Mouse (Mus musculus): Measurements from ENCODE around the gene Arfgef2. TPM values are rescaled to one million over a fixed set of nuclear protein-coding genes. Genes with fewer than 3 reads are reported as not detected.

Arfgef2 gene
- polyA plus RNA-seq, 1 experiment, result 1.6 TPM

DNA sequence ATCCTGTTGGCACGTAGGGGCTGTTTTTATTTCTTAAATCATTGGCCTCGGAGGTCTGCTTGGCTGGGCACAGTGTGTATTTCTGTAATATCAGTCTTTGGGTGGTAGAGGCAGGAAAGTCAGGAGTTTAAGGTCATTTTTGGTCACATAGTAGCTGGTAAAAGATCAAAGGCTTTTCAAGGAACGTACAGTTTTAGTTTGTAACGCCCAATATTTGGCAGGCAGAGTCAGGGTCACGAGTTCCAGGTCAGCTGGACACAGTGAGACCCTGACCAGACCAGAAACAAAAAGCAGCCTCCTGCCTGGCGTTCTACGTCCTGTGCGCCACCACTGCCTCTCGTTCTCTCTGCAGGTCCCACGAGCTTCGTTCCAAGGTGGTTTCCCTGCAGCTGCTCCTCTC is 45.3 kb downstream of the Arfgef2 start:
- no peaks in the 10 kb centered on the region for H3K27me3 ChIP-seq (replicated peaks)
- H3K4me1 ChIP-seq, result no peaks in the 10 kb centered on the region
- H3K36me3 ChIP-seq (replicated peaks; ENCODE audit: low read length), result peaks cover 96% of the 10 kb centered on the region
- H3K9me3 ChIP-seq, result peaks cover 8% of the 10 kb centered on the region
- TF ChIP-seq GATA1 (IDR thresholded peaks at IDR 0.05; ENCODE audit: borderline replicate concordance, low read length), result no peak
- no peak for TF ChIP-seq FLI1 (IDR thresholded peaks at IDR 0.05; ENCODE audit: low read length)
- no peak overlapping the region for H3K4me3 ChIP-seq (replicated peaks)

DNA sequence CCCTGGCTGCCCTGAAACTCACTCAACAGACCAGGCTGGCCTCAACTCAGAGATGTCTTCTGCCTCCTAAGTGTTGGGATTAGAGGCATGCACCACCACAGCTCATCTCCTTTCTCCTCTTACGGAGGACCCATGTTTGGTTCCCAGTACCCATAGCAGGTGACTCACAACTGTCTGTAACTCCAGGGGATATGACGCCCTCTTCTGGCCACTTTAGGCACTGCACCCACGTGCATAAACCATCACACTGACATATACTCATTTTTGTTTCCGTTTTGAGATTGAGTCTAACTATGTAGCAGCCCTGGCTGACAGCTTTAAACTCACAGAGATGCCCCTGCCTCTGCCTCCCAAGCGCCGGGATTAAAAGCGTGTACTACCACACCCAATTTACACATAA is 46.9 kb downstream of the Arfgef2 start:
- H3K4me1 ChIP-seq, result no peaks in the 10 kb centered on the region
- peaks cover 8% of the 10 kb centered on the region for H3K9me3 ChIP-seq
- no peak overlapping the region for H3K4me3 ChIP-seq (replicated peaks)
- no peaks in the 10 kb centered on the region for H3K27me3 ChIP-seq (replicated peaks)
- peaks cover 96% of the 10 kb centered on the region for H3K36me3 ChIP-seq (replicated peaks; ENCODE audit: low read length)
- TF ChIP-seq GATA1 (IDR thresholded peaks at IDR 0.05; ENCODE audit: borderline replicate concordance, low read length) (no peak), FLI1 (IDR thresholded peaks at IDR 0.05; ENCODE audit: low read length) (no peak)

DNA sequence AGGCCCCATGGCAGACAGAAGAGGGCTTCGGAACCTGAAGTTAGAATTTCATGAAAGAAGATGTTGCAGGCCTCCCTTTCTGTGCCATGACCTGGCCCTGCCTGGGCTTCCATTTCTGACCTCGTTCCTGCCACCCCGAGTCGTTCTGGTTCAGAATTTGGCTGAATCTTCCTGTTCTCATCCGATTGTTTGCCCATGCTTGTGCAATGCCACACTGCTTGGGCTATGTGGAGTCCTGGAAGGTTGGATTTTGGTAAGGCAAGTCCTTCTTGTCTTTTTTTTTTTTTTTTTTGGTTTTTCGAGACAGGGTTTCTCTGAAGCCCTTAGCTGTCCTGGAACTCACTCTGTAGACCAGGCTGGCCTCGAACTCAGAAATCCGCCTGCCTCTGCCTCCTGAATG is 50.4 kb downstream of the Arfgef2 start:
- no peak for TF ChIP-seq FLI1 (IDR thresholded peaks at IDR 0.05; ENCODE audit: low read length)
- no peak for TF ChIP-seq GATA1 (IDR thresholded peaks at IDR 0.05; ENCODE audit: borderline replicate concordance, low read length)
- peaks cover 4% of the 10 kb centered on the region; the same call in 1 of the 2 replicates for H3K4me1 ChIP-seq
- H3K27me3 ChIP-seq (replicated peaks), result no peaks in the 10 kb centered on the region
- peaks cover 99% of the 10 kb centered on the region for H3K36me3 ChIP-seq (replicated peaks; ENCODE audit: low read length)
- H3K4me3 ChIP-seq (replicated peaks), result no peak overlapping the region
- peaks cover 8% of the 10 kb centered on the region for H3K9me3 ChIP-seq

DNA sequence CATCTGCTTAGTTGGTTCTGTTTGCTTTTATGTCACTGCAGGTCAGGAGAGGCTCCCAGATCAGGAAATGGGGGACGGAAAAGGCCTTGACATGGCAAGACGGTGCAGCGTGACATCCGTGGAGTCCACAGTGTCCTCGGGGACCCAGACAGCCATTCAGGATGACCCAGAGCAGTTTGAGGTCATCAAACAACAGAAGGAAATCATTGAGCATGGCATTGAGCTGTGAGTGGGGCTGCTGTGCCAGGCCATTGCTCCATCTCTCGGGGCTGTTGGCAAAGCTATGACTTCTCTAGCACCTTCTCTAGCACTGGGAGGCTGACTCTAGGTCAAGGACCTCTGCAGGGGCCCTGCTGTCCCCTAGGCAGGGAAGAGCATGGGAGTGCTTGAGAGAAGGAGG is 51.0 kb downstream of the Arfgef2 start:
- no peak overlapping the region for H3K4me3 ChIP-seq (replicated peaks)
- no peak for TF ChIP-seq GATA1 (IDR thresholded peaks at IDR 0.05; ENCODE audit: borderline replicate concordance, low read length)
- no peak for TF ChIP-seq FLI1 (IDR thresholded peaks at IDR 0.05; ENCODE audit: low read length)
- peaks cover 8% of the 10 kb centered on the region for H3K9me3 ChIP-seq
- H3K36me3 ChIP-seq (replicated peaks; ENCODE audit: low read length), result peaks cover 99% of the 10 kb centered on the region
- no peaks in the 10 kb centered on the region for H3K27me3 ChIP-seq (replicated peaks)
- H3K4me1 ChIP-seq, result peaks cover 4% of the 10 kb centered on the region; the same call in 1 of the 2 replicates

DNA sequence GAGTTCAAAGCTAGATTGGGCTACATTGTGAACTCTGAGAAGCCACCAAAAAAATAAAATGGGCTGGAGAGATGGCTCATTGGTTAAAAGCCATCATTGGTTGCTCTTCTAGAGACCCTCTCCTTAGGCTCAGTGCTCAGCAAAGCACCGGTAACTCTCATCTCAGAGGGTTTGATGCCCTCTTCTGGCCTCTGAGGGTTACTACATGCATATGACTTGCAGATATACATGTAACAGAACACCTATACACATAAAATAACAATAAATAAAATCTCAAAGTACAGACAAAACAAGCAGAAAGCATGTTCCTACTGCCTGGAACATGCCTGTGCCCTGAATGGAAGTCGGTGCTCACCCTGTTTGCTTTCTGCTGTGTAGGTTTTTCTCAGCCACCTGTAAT is 51.7 kb downstream of the Arfgef2 start:
- no peak overlapping the region for H3K4me3 ChIP-seq (replicated peaks)
- H3K9me3 ChIP-seq, result peaks cover 2% of the 10 kb centered on the region
- TF ChIP-seq GATA1 (IDR thresholded peaks at IDR 0.05; ENCODE audit: borderline replicate concordance, low read length) (no peak), FLI1 (IDR thresholded peaks at IDR 0.05; ENCODE audit: low read length) (no peak)
- H3K4me1 ChIP-seq, result peaks cover 10% of the 10 kb centered on the region; the same call in 1 of the 2 replicates
- peaks cover 99% of the 10 kb centered on the region for H3K36me3 ChIP-seq (replicated peaks; ENCODE audit: low read length)
- no peaks in the 10 kb centered on the region for H3K27me3 ChIP-seq (replicated peaks)

DNA sequence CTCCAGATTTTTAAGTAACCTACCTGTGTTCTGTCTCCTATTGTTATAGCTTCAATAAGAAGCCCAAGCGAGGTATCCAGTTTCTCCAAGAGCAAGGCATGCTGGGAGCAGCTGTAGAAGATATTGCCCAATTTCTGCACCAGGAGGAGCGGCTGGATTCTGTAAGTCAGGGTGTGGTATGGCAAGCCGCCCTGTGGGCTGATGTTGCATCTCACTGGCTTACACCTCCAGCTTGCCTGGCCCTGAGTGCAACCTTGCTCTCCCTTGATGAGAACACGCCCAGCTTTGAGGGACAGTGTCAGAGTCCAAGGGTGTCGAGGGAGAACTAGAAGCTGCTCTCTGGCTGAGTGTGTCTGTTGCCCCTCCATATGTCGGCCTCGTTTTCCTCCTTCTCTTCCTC is 53.8 kb downstream of the Arfgef2 start:
- no peaks in the 10 kb centered on the region for H3K9me3 ChIP-seq
- H3K4me1 ChIP-seq, result peaks cover 10% of the 10 kb centered on the region; the same call in 1 of the 2 replicates
- H3K4me3 ChIP-seq (replicated peaks), result no peak overlapping the region
- peaks cover 99% of the 10 kb centered on the region for H3K36me3 ChIP-seq (replicated peaks; ENCODE audit: low read length)
- TF ChIP-seq FLI1 (IDR thresholded peaks at IDR 0.05; ENCODE audit: low read length) (no peak), GATA1 (IDR thresholded peaks at IDR 0.05; ENCODE audit: borderline replicate concordance, low read length) (no peak)
- H3K27me3 ChIP-seq (replicated peaks), result no peaks in the 10 kb centered on the region

DNA sequence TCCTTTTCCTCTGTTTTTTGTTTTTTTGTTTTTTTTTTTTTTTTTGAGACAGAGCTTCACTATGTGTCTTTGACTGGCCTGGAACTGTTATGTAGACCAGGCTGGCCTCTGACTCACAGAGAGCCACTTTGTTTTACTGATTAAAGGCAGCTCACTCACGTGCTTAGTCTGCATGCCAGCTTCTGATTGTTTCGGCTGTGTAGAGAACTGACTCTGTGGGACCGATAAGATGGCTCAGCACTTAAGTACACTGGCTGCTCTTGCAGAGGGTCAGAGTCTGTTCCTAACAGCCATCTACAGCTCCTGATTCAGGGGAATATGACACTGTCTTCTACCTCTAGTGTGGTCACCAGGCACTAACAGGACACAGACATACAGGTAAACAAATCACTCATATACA is 57.1 kb downstream of the Arfgef2 start:
- peaks cover 9% of the 10 kb centered on the region; the same call in 1 of the 2 replicates for H3K4me1 ChIP-seq
- TF ChIP-seq GATA1 (IDR thresholded peaks at IDR 0.05; ENCODE audit: borderline replicate concordance, low read length), result no peak
- no peak for TF ChIP-seq FLI1 (IDR thresholded peaks at IDR 0.05; ENCODE audit: low read length)
- H3K4me3 ChIP-seq (replicated peaks), result no peak overlapping the region
- no peaks in the 10 kb centered on the region for H3K9me3 ChIP-seq
- H3K27me3 ChIP-seq (replicated peaks), result no peaks in the 10 kb centered on the region
- peaks cover 100% of the 10 kb centered on the region for H3K36me3 ChIP-seq (replicated peaks; ENCODE audit: low read length)

DNA sequence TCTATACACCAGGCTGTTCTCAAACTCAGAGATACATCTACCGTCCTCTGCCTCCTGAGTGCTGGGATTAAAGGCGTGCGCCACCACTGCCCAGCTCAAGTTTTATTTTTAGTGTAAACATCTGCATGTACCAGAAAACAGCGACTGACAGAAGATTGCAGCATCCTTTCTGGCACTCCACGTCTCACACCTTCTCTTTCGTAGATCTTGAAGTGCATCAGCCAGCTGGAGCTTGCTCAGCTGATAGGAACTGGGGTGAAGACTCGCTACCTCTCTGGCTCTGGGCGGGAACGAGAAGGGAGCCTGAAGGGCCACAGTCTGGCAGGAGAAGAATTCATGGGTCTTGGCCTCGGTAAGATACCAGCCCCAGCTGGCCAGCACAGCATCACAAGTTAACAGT is 60.1 kb downstream of the Arfgef2 start:
- H3K4me3 ChIP-seq (replicated peaks), result no peak overlapping the region
- H3K9me3 ChIP-seq, result no peaks in the 10 kb centered on the region
- no peaks in the 10 kb centered on the region for H3K27me3 ChIP-seq (replicated peaks)
- H3K36me3 ChIP-seq (replicated peaks; ENCODE audit: low read length), result peaks cover 100% of the 10 kb centered on the region
- peaks cover 7% of the 10 kb centered on the region; the same call in 1 of the 2 replicates for H3K4me1 ChIP-seq
- no peak for TF ChIP-seq FLI1 (IDR thresholded peaks at IDR 0.05; ENCODE audit: low read length)
- TF ChIP-seq GATA1 (IDR thresholded peaks at IDR 0.05; ENCODE audit: borderline replicate concordance, low read length), result no peak

DNA sequence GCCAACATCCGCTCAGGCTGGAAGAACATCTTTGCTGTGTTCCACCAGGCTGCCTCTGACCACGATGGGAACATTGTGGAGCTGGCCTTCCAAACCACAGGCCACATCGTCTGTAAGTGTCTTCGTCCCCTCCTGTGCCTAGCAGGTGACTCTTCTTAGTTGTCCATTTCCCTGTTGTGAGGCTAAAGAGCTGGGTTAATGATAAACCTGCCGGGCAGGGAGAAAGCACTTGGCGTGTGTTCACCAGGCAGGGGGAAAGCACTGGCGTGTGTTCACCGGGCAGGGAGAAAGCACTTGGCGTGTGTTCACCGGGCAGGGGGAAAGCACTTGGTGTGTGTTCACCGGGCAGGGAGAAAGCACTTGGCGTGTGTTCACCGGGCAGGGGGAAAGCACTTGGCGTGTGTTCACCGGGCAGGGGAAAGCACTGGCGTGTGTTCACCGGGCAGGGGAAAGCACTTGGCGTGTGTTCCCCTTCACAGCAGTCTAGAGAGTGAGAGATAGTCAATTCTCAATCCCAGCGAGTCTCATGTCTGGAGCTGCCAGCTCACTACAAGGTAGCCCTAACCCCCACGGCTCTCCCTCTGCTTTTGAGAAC is 65.0 kb downstream of the Arfgef2 start:
- Histone ChIP-seq H3K9me3 (no peaks in the 10 kb centered on the region), H3K4me3 (replicated peaks) (no peak overlapping the region), H3K4me1 (no peaks in the 10 kb centered on the region), H3K27me3 (replicated peaks) (no peaks in the 10 kb centered on the region), H3K36me3 (replicated peaks; ENCODE audit: low read length) (peaks cover 98% of the 10 kb centered on the region)
- TF ChIP-seq FLI1 (IDR thresholded peaks at IDR 0.05; ENCODE audit: low read length), result no peak
- TF ChIP-seq GATA1 (IDR thresholded peaks at IDR 0.05; ENCODE audit: borderline replicate concordance, low read length), result no peak

DNA sequence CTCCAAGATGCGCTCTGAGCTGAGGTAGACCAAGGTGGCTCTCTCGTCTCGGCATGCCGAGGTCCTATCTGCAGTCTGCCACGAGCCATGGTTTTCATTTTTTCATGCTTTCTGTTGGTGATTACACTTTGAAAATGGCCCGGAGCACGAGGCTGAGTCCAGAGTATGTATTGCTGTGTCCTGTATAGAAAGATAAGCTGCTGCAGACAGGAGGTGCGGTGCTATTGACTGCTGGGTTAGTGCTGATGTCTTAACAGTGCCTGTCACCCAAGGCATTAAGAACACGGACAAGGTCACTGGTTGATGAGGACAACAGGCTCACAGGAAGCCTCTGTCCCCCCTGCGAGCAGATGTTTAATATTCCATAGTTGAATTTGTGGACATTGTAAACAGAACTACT is 65.5 kb downstream of the Arfgef2 start:
- H3K4me1 ChIP-seq, result no peaks in the 10 kb centered on the region
- no peaks in the 10 kb centered on the region for H3K9me3 ChIP-seq
- H3K27me3 ChIP-seq (replicated peaks), result no peaks in the 10 kb centered on the region
- TF ChIP-seq GATA1 (IDR thresholded peaks at IDR 0.05; ENCODE audit: borderline replicate concordance, low read length), result no peak
- no peak for TF ChIP-seq FLI1 (IDR thresholded peaks at IDR 0.05; ENCODE audit: low read length)
- peaks cover 98% of the 10 kb centered on the region for H3K36me3 ChIP-seq (replicated peaks; ENCODE audit: low read length)
- H3K4me3 ChIP-seq (replicated peaks), result no peak overlapping the region
